Mouse (Mus musculus) C2C12 (cell line): ENCODE data around the gene Atp1b2. TPM values are rescaled to one million over a fixed set of nuclear protein-coding genes. Genes with fewer than 3 reads are reported as not detected.

Experiments used
- H3K27me3 ChIP-seq: one replicate; pipeline ENCODE4 v1.6.1; 2011; ENCODE audit not compliant: control insufficient read depth, insufficient read depth, insufficient read length
- H3K36me3 ChIP-seq: one replicate; pipeline ENCODE4 v1.6.1; 2011; ENCODE audit not compliant: control insufficient read depth, insufficient read depth
- H3K4me3 ChIP-seq: one replicate; pipeline ENCODE4 v1.5.1; 2011; ENCODE audit warnings: mild to moderate bottlenecking, control low read depth; ENCODE audit not compliant: poor library complexity, insufficient read depth, severe bottlenecking
- H3K79me2 ChIP-seq: one replicate; pipeline ENCODE4 v1.6.1; 2011; ENCODE audit not compliant: control insufficient read depth, insufficient read depth
- H3K79me3 ChIP-seq: one replicate; pipeline ENCODE4 v1.6.1; 2011; ENCODE audit warnings: low read depth, control low read depth
- H3ac ChIP-seq: one replicate; pipeline ENCODE3; 2011; ENCODE audit warnings: low read depth; ENCODE audit not compliant: control insufficient read depth, insufficient read length
- CEBPB ChIP-seq: IDR thresholded peaks from one replicate; pipeline ENCODE4 v1.6.1; 2011; ENCODE audit warnings: low read depth, mild to moderate bottlenecking, control low read depth, moderate library complexity
- CTCF ChIP-seq: IDR thresholded peaks from one replicate; pipeline ENCODE4 v1.5.1; 2011; ENCODE audit not compliant: control insufficient read depth, insufficient read depth, insufficient read length
- FOSL1 ChIP-seq: IDR thresholded peaks from one replicate; pipeline ENCODE4 v1.8.0; 2011; ENCODE audit warnings: mild to moderate bottlenecking, low read length; ENCODE audit not compliant: poor library complexity, insufficient read depth, severe bottlenecking
- MAX ChIP-seq: IDR thresholded peaks from one replicate; pipeline ENCODE4 v1.6.1; 2011; ENCODE audit warnings: mild to moderate bottlenecking, control low read depth
- MYOD1 ChIP-seq: IDR thresholded peaks from one replicate; pipeline ENCODE4 v1.6.1; 2011; ENCODE audit warnings: low read depth; ENCODE audit not compliant: control insufficient read depth, insufficient read length
- MYOG ChIP-seq: IDR thresholded peaks from one replicate; pipeline ENCODE4 v1.6.1; 2011; ENCODE audit not compliant: control insufficient read depth, insufficient read length; ENCODE audit errors: extremely low read depth
- USF1 ChIP-seq: IDR thresholded peaks from one replicate; pipeline ENCODE4 v1.6.1; 2011; ENCODE audit warnings: low read depth, mild to moderate bottlenecking, control low read depth, moderate library complexity
- polyA plus RNA-seq: library from polyadenylated mRNA; unstranded; fragments of >200 nt; fragmentation: generic; extraction: Trizol; gene quantifications from one replicate; pipeline ENCODE4 v1.2.1, GENCODE M21; 2012; ENCODE audit warnings: missing spikeins

Gene Atp1b2
- polyA plus RNA-seq, 1 experiment, result 0.20 TPM

- Histone ChIP-seq H3K36me3 (no peaks in the 10 kb centered on the region), H3K27me3 (peaks cover 25% of the 10 kb centered on the region), H3K4me3 (no peak overlapping the region), H3ac (no peak overlapping the region), H3K79me2 (no peaks in the 10 kb centered on the region), H3K79me3 (no peaks in the 10 kb centered on the region)
- TF ChIP-seq MAX (no peak), MYOG (no peak), USF1 (no peak), MYOD1 (no peak), FOSL1 (no peak), CTCF (no peak), CEBPB (no peak)
Measured at GRCm38 (mm10) chr11:69604347-69604746, 1.4 kb downstream of the Atp1b2 start.

- H3K36me3 ChIP-seq, result no peaks in the 10 kb centered on the region
- H3ac ChIP-seq, result no peak overlapping the region
- no peak overlapping the region for H3K4me3 ChIP-seq
- H3K79me2 ChIP-seq, result no peaks in the 10 kb centered on the region
- no peak for TF ChIP-seq MAX
- no peak for TF ChIP-seq FOSL1
- no peak for TF ChIP-seq USF1
- no peak for TF ChIP-seq CTCF
- TF ChIP-seq MYOG, result no peak
- no peak for TF ChIP-seq CEBPB
- no peak for TF ChIP-seq MYOD1
- H3K27me3 ChIP-seq, result peaks cover 25% of the 10 kb centered on the region
- H3K79me3 ChIP-seq, result no peaks in the 10 kb centered on the region
Measured at GRCm38 (mm10) chr11:69603516-69603915, 2.2 kb downstream of the Atp1b2 start.

- H3K36me3 ChIP-seq, result no peaks in the 10 kb centered on the region
- peaks cover 25% of the 10 kb centered on the region for H3K27me3 ChIP-seq
- H3K79me3 ChIP-seq, result no peaks in the 10 kb centered on the region
- no peak overlapping the region for H3ac ChIP-seq
- no peak for TF ChIP-seq CTCF
- no peak overlapping the region for H3K4me3 ChIP-seq
- H3K79me2 ChIP-seq, result no peaks in the 10 kb centered on the region
Measured at GRCm38 (mm10) chr11:69601768-69602167, 4.0 kb downstream of the Atp1b2 start.

GRCm38 (mm10) chr11:69600098-69600497 lies 5.6 kb downstream of the Atp1b2 start:
- Histone ChIP-seq H3K36me3 (no peaks in the 10 kb centered on the region), H3K79me2 (no peaks in the 10 kb centered on the region), H3K27me3 (peaks cover 21% of the 10 kb centered on the region), H3ac (no peak overlapping the region), H3K79me3 (no peaks in the 10 kb centered on the region), H3K4me3 (no peak overlapping the region)
- TF ChIP-seq USF1 (no peak), FOSL1 (no peak), CTCF (no peak), MYOD1 (no peak), MYOG (no peak), MAX (no peak), CEBPB (no peak)

GRCm38 (mm10) chr11:69599436-69599835 lies 6.3 kb downstream of the Atp1b2 start:
- H3K36me3 ChIP-seq, result no peaks in the 10 kb centered on the region
- H3ac ChIP-seq, result no peak overlapping the region
- no peaks in the 10 kb centered on the region for H3K79me2 ChIP-seq
- no peak overlapping the region for H3K4me3 ChIP-seq
- TF ChIP-seq MAX, result no peak
- no peak for TF ChIP-seq FOSL1
- no peak for TF ChIP-seq CTCF
- no peak for TF ChIP-seq USF1
- no peak for TF ChIP-seq MYOG
- TF ChIP-seq MYOD1, result no peak
- no peak for TF ChIP-seq CEBPB
- H3K27me3 ChIP-seq, result peaks cover 14% of the 10 kb centered on the region
- H3K79me3 ChIP-seq, result no peaks in the 10 kb centered on the region

GRCm38 (mm10) chr11:69594853-69595252 lies 10.9 kb downstream of the Atp1b2 start:
- H3K79me3 ChIP-seq, result no peaks in the 10 kb centered on the region
- peaks cover 42% of the 10 kb centered on the region for H3K36me3 ChIP-seq
- no peaks in the 10 kb centered on the region for H3K27me3 ChIP-seq
- H3ac ChIP-seq, result no peak overlapping the region
- TF ChIP-seq CTCF (no peak), MAX (no peak), FOSL1 (no peak), MYOG (no peak), CEBPB (no peak), MYOD1 (no peak), USF1 (no peak)
- H3K4me3 ChIP-seq, result no peak overlapping the region
- no peaks in the 10 kb centered on the region for H3K79me2 ChIP-seq
